In genomic region chr5:135236571-135236970, GRCm38 (mm10) we compare ENCODE assay signal across 8 mouse cellular contexts. TPM values are rescaled to one million over a fixed set of nuclear protein-coding genes. Genes with fewer than 3 reads are reported as not detected.
DNase-seq lines count a peak whose midpoint lies in the region; TF ChIP-seq lines count a peak whose summit lies in the region.

No protein-coding gene starts in this region.

- no peak overlapping the region for H3K9ac ChIP-seq in liver, adult 2 months (ENCODE audit: low read depth, low read length)

- no peaks in the 10 kb centered on the region for H3K79me2 ChIP-seq in liver, adult 2 months (ENCODE audit: control insufficient read depth, insufficient read depth, low read length)

- no peaks in the 10 kb centered on the region for H3K27me3 ChIP-seq in embryonic facial prominence, embryonic 10.5 days (replicated peaks; ENCODE audit: low read depth, poor library complexity, severe bottlenecking)
- H3K27me3 ChIP-seq in liver, adult 2 months (ENCODE audit: control insufficient read depth, insufficient read depth, low read length), result no peaks in the 10 kb centered on the region

- 57% methylated on average over 2 of the region's 2 CpGs for WGBS in embryonic facial prominence, embryonic 10.5 days
- WGBS in liver, adult 2 months, result 28% methylated on average over 2 of the region's 2 CpGs

- peak; percentile 67; the same call in 1 of the 2 replicates for TF ChIP-seq CTCF in liver, adult 2 months (IDR thresholded peaks at IDR 0.05; ENCODE audit: low read depth, low read length)

- no peak overlapping the region for H3K27ac ChIP-seq in embryonic facial prominence, embryonic 10.5 days (replicated peaks)
- no peak overlapping the region for H3K27ac ChIP-seq in liver, adult 2 months (replicated peaks; ENCODE audit: insufficient read depth, low read depth, low read length)

- peaks cover 100% of the 10 kb centered on the region for H3K36me3 ChIP-seq in embryonic facial prominence, embryonic 10.5 days (replicated peaks)
- peaks cover 80% of the 10 kb centered on the region for H3K36me3 ChIP-seq in liver, adult 2 months (ENCODE audit: control insufficient read depth, insufficient read depth, low read length)

- DNase-seq in cerebellum, adult 18-20 months, result peak; percentile 57 to 71
- no peak for DNase-seq in cerebellum, adult 9-11 months
- DNase-seq in urinary bladder, postnatal 14 days (ENCODE audit: low spot score), result peak; percentile 56
- DNase-seq in urinary bladder, adult 18-20 months (ENCODE audit: low spot score in 2 of 2), result no peak
- DNase-seq in embryonic facial prominence, embryonic 10.5 days (ENCODE audit: low spot score), result peak; percentile 69
- DNase-seq in induced T-regulatory cell, adult 2 months (ENCODE audit: low read depth), result peak; percentile 66
- DNase-seq in liver, adult 2 months (ENCODE audit: extremely low read depth, low read depth, low spot score), result peak; percentile 39
- DNase-seq in right cerebral cortex, postnatal 25 days, result peak; percentile 40

- no peaks in the 10 kb centered on the region for H3K4me1 ChIP-seq in embryonic facial prominence, embryonic 10.5 days
- no peaks in the 10 kb centered on the region for H3K4me1 ChIP-seq in liver, adult 2 months (ENCODE audit: control insufficient read depth, insufficient read depth, low read length)

- H3K4me3 ChIP-seq in embryonic facial prominence, embryonic 10.5 days, result no peak overlapping the region
- no peak overlapping the region for H3K4me3 ChIP-seq in liver, adult 2 months (ENCODE audit: insufficient read depth, low read depth, low read length)

- H3K9me3 ChIP-seq in embryonic facial prominence, embryonic 10.5 days, result no peaks in the 10 kb centered on the region

- TF ChIP-seq POLR2A in liver, adult 2 months (IDR thresholded peaks at IDR 0.05; ENCODE audit: extremely low read depth, insufficient read depth, low read length), result no peak

RNA-seq across cellular contexts. Expression of gene Fzd9, which starts 14.5 kb away (rescaled TPM):
- polyA plus RNA-seq in embryonic facial prominence, embryonic 10.5 days (2016; fragmentation: Nextera tagmentation; extraction: Ambion mirVana), result 3.3 and 5.1 TPM in 2 replicates
- total RNA-seq in liver, adult 2 months (2014; rRNA removed), result not detected in 2 replicates
- polyA plus RNA-seq in liver, adult 2 months (2012; rRNA removed), result 0.05 and 0.07 TPM in 2 replicates

RNA-seq across cellular contexts. Expression of gene Baz1b, which starts 49.5 kb away (rescaled TPM):
- polyA plus RNA-seq in embryonic facial prominence, embryonic 10.5 days (2016; fragmentation: Nextera tagmentation; extraction: Ambion mirVana), result 60.1 and 61.5 TPM in 2 replicates
- total RNA-seq in liver, adult 2 months (2014; rRNA removed), result 26.9 and 27.5 TPM in 2 replicates
- 8.8 and 11.9 TPM in 2 replicates for polyA plus RNA-seq in liver, adult 2 months (2012; rRNA removed)

Comparison
In these comparisons a context has a peak if more than half of its experiments do, and no peak if none do; other contexts are left out.
1. DNase-seq: peak in cerebellum, adult 18-20 months (2 of 2), urinary bladder, postnatal 14 days (single experiment), embryonic facial prominence, embryonic 10.5 days (single experiment), induced T-regulatory cell, adult 2 months (single experiment), liver, adult 2 months (single experiment) and right cerebral cortex, postnatal 25 days (single experiment); none in cerebellum, adult 9-11 months (single experiment) and urinary bladder, adult 18-20 months (0 of 2).